Mouse (Mus musculus): Measurements from ENCODE around the gene Cfap70. TPM values are rescaled to one million over a fixed set of nuclear protein-coding genes. Genes with fewer than 3 reads are reported as not detected.
A peak's percentile ranks its signal among the peaks of the same experiment; 100 is the strongest.

Gene Cfap70
- 0.08 and 0.36 TPM in 2 replicates for polyA plus RNA-seq (2014; fragmentation: Nextera tagmentation; extraction: Ambion mirVana)

DNA sequence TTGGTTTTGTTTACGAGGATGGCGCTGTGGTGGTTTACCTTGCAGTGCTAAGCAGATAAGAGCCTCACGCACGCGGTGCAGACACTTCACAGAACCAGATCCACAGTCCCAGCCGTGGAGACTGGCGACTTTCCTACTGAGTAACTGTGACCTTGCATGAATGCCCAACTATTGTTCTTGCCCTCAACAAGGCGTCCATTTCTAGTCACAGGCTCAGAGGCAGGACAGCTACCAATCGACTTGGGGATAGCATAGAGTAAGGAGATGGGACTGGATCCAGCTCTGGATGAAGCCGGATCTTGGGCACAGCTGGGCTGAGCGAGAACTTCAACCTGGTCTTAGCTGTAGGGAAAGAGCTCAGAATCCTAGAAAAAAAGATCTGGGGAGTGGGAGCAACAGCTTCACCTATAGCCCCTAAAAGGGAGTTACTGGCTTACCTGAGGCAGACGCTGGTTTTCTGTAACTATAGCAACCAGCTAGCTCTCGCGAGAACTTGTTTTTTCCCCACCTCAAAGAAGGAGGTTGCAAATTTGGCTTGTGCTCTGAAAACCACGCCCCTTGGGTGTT lies at the start of gene Cfap70:
Gene Cfap70 (minus strand): TSS at position 462 of the 567 bp plus-strand sequence.
- ATAC-seq (replicated peaks; ENCODE audit: low FRiP score, low TSS enrichment, low read depth) (peak; percentile 64; the same call in 1 of the 2 replicates), DNase-seq (ENCODE audit: low spot score) (peak; percentile 82)
- 0 out of 2 replicates have a peak, but pooled peaks cover 3% of the 10 kb centered on the region for H3K4me1 ChIP-seq (replicated peaks; ENCODE audit: control insufficient read depth, insufficient read depth, low read length)
- 2% methylated on average over 15 of the region's 15 CpGs for WGBS
- peak within 1 kb of the TSS; percentile 42 for H3K4me3 ChIP-seq (ENCODE audit: low read depth, low read length)
- no peak within 1 kb of the TSS for H3K27ac ChIP-seq (ENCODE audit: low read depth)
- peaks cover 14% of the 10 kb centered on the region; the same call in 1 of the 2 replicates for H3K36me3 ChIP-seq (ENCODE audit: control insufficient read depth, insufficient read depth, low read length)
- H3K27me3 ChIP-seq (replicated peaks; ENCODE audit: control insufficient read depth, insufficient read depth, low read length), result no peaks in the 10 kb centered on the region
- peak within 1 kb of the TSS; percentile 78 for H3K4me2 ChIP-seq (ENCODE audit: low read length)
- H3K9ac ChIP-seq (ENCODE audit: low read length), result peak within 1 kb of the TSS; percentile 42
- no peaks in the 10 kb centered on the region for H3K9me3 ChIP-seq (ENCODE audit: control insufficient read depth, low read length)

DNA sequence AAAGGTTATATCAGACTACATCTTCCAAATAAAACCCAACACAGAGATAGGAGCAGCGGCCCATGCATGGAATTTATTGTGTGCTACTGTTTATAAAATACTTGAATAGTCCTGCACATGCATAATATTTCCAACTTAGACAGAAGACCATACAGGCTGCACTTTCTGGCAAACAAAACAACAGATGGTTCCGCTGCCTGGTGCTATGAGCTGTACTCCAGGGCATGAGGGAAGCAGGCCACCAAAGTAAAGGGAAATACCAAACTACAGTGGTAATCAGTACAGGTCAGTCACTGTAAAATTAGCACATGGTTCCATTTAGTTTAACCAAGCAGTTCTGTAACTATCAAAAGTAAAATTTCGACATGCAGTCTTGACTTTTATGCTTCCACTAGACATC lies 48.0 kb upstream of the Cfap70 start:
- Histone ChIP-seq H3K27ac (ENCODE audit: low read depth) (no peak overlapping the region), H3K4me3 (ENCODE audit: low read depth, low read length) (no peak overlapping the region), H3K36me3 (ENCODE audit: control insufficient read depth, insufficient read depth, low read length) (peaks cover 61% of the 10 kb centered on the region), H3K4me2 (ENCODE audit: low read length) (no peak overlapping the region), H3K9me3 (ENCODE audit: control insufficient read depth, low read length) (no peaks in the 10 kb centered on the region), H3K27me3 (replicated peaks; ENCODE audit: control insufficient read depth, insufficient read depth, low read length) (no peaks in the 10 kb centered on the region), H3K4me1 (replicated peaks; ENCODE audit: control insufficient read depth, insufficient read depth, low read length) (no peaks in the 10 kb centered on the region), H3K9ac (ENCODE audit: low read length) (no peak overlapping the region)
- ATAC-seq (replicated peaks; ENCODE audit: low FRiP score, low TSS enrichment, low read depth) (no peak), DNase-seq (ENCODE audit: low spot score) (no peak)
- WGBS, result 92% methylated on average over 3 of the region's 3 CpGs

DNA sequence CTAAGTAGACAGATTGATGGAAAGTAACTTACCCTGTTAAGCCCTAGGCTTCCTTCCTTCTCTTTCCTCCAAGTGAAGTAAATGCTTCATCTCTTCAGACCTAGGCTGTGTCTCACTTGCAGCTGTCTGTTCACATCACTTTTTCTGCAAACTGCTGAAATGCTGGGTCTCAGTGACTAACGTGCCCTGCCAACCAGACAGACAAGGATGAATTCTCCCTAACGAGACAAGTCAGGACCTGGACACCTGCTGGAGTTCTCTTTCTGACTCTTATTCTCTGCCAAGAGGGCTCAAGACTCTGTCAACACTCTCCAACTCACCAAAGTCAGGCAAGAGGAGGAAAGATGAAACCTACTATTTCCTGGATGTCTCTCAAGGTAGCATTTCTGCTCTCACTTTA lies 44.6 kb upstream of the Cfap70 start, which contains the start of gene Mss51:
Gene Mss51 (minus strand): TSS at position 299 of the 400 bp plus-strand sequence.
- Histone ChIP-seq H3K4me3 (ENCODE audit: low read depth, low read length) (no peak within 1 kb of the TSS), H3K4me2 (ENCODE audit: low read length) (no peak within 1 kb of the TSS), H3K4me1 (replicated peaks; ENCODE audit: control insufficient read depth, insufficient read depth, low read length) (no peaks in the 10 kb centered on the region), H3K9me3 (ENCODE audit: control insufficient read depth, low read length) (no peaks in the 10 kb centered on the region), H3K9ac (ENCODE audit: low read length) (no peak within 1 kb of the TSS), H3K27ac (ENCODE audit: low read depth) (no peak within 1 kb of the TSS), H3K27me3 (replicated peaks; ENCODE audit: control insufficient read depth, insufficient read depth, low read length) (no peaks in the 10 kb centered on the region), H3K36me3 (ENCODE audit: control insufficient read depth, insufficient read depth, low read length) (peaks cover 63% of the 10 kb centered on the region)
- ATAC-seq (replicated peaks; ENCODE audit: low FRiP score, low TSS enrichment, low read depth), result no peak
- DNase-seq (ENCODE audit: low spot score), result no peak
- WGBS, result 82% methylated on average over 2 of the region's 2 CpGs

DNA sequence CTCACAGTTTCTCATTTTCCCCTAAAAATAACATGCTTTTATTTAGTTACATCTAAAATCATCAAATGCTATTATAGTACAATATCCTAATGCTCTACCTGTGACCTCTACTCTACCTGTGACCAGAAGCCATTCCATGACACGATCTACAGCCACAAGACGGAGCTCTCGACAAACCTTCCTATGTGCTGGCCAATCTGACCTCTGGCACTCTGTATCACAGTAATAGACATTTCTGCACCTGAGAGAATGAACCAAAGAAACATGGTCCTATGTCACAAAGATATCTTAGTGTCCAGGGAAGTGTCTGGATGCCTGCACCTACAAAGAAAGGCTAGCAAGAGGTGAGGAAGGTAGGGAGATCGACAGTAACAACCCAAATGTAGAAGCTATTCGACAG lies 34.0 kb upstream of the Cfap70 start:
- H3K36me3 ChIP-seq (ENCODE audit: control insufficient read depth, insufficient read depth, low read length), result peaks cover 23% of the 10 kb centered on the region; the same call in 1 of the 2 replicates

GRCm38 (mm10) chr14:20482051-20482751 lies 30.2 kb upstream of the Cfap70 start:
- H3K36me3 ChIP-seq (ENCODE audit: control insufficient read depth, insufficient read depth, low read length), result peaks cover 19% of the 10 kb centered on the region; the same call in 1 of the 2 replicates
- no peak overlapping the region for H3K9ac ChIP-seq (ENCODE audit: low read length)
- H3K4me2 ChIP-seq (ENCODE audit: low read length), result no peak overlapping the region
- 0 out of 2 replicates have a peak, but pooled peaks cover under 1% of the 10 kb centered on the region for H3K4me1 ChIP-seq (replicated peaks; ENCODE audit: control insufficient read depth, insufficient read depth, low read length)
- DNase-seq (ENCODE audit: low spot score) (no peak), ATAC-seq (replicated peaks; ENCODE audit: low FRiP score, low TSS enrichment, low read depth) (no peak)
- no peak overlapping the region for H3K4me3 ChIP-seq (ENCODE audit: low read depth, low read length)
- H3K27me3 ChIP-seq (replicated peaks; ENCODE audit: control insufficient read depth, insufficient read depth, low read length), result no peaks in the 10 kb centered on the region
- H3K27ac ChIP-seq (ENCODE audit: low read depth), result no peak overlapping the region
- WGBS, result 84% methylated on average over 7 of the region's 7 CpGs
- no peaks in the 10 kb centered on the region for H3K9me3 ChIP-seq (ENCODE audit: control insufficient read depth, low read length)

More for the DNA sequence above, 34.0 kb upstream of the Cfap70 start:
- H3K27me3 ChIP-seq (replicated peaks; ENCODE audit: control insufficient read depth, insufficient read depth, low read length), result no peaks in the 10 kb centered on the region
- no peak overlapping the region for H3K27ac ChIP-seq (ENCODE audit: low read depth)
- no peak overlapping the region for H3K9ac ChIP-seq (ENCODE audit: low read length)
- H3K9me3 ChIP-seq (ENCODE audit: control insufficient read depth, low read length), result no peaks in the 10 kb centered on the region
- WGBS, result 95% methylated on average over 5 of the region's 5 CpGs
- ATAC-seq (replicated peaks; ENCODE audit: low FRiP score, low TSS enrichment, low read depth) (no peak), DNase-seq (ENCODE audit: low spot score) (no peak)
- H3K4me3 ChIP-seq (ENCODE audit: low read depth, low read length), result no peak overlapping the region
- H3K4me1 ChIP-seq (replicated peaks; ENCODE audit: control insufficient read depth, insufficient read depth, low read length), result no peaks in the 10 kb centered on the region
- H3K4me2 ChIP-seq (ENCODE audit: low read length), result no peak overlapping the region

DNA sequence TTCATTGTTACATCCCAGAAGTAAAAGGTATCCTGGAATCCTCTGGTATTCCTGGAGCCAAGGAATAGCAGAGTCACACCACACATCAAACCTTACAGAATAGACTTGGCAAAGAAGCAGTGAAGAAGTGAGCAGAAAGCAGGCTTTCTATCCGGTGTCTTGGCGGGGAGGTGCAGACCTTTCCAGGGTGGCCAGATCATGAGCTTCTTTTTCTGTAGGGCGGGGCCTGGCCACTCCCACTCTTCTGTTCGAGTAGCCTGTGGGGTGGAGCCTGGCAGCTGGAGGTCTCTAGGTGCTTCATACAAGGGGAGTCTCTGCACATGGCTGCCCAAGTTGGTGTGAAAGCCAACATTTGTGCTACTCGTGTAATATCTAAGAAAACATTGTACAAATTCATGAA lies 29.2 kb upstream of the Cfap70 start:
- H3K4me3 ChIP-seq (ENCODE audit: low read depth, low read length), result no peak overlapping the region
- H3K9me3 ChIP-seq (ENCODE audit: control insufficient read depth, low read length), result no peaks in the 10 kb centered on the region
- H3K27me3 ChIP-seq (replicated peaks; ENCODE audit: control insufficient read depth, insufficient read depth, low read length), result no peaks in the 10 kb centered on the region
- ATAC-seq (replicated peaks; ENCODE audit: low FRiP score, low TSS enrichment, low read depth) (no peak), DNase-seq (ENCODE audit: low spot score) (no peak)
- 0 out of 2 replicates have a peak, but pooled peaks cover 3% of the 10 kb centered on the region for H3K4me1 ChIP-seq (replicated peaks; ENCODE audit: control insufficient read depth, insufficient read depth, low read length)
- no peak overlapping the region for H3K4me2 ChIP-seq (ENCODE audit: low read length)
- H3K9ac ChIP-seq (ENCODE audit: low read length), result no peak overlapping the region
- no peak overlapping the region for H3K27ac ChIP-seq (ENCODE audit: low read depth)
- 24% methylated on average over 5 of the region's 5 CpGs for WGBS
- peaks cover 13% of the 10 kb centered on the region; the same call in 1 of the 2 replicates for H3K36me3 ChIP-seq (ENCODE audit: control insufficient read depth, insufficient read depth, low read length)

DNA sequence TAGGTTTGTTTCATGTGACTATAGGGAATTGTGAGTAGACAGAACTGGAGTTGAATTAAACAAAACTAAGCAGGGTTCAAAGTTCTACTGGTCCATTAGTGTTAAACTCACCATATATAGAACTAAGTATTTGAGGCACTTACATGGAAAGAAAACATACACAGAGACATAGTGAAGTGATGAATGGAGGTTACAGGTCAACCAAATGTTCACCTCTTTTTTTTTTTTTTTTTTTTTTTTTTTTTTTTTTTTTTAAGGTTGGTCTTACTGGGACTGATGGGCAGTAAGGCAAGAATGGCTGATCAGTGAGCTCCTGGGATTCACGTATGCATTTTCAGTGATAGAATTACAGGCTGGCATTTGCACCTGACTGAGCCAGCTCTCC lies 28.2 kb upstream of the Cfap70 start:
- H3K4me2 ChIP-seq (ENCODE audit: low read length), result peak overlapping the region; percentile 81
- 0 out of 2 replicates have a peak, but pooled peaks cover 3% of the 10 kb centered on the region for H3K4me1 ChIP-seq (replicated peaks; ENCODE audit: control insufficient read depth, insufficient read depth, low read length)
- DNase-seq (ENCODE audit: low spot score), result no peak
- no peaks in the 10 kb centered on the region for H3K27me3 ChIP-seq (replicated peaks; ENCODE audit: control insufficient read depth, insufficient read depth, low read length)
- peak overlapping the region; percentile 69; the same call in 1 of the 2 replicates for H3K9ac ChIP-seq (ENCODE audit: low read length)
- no peak; the same call in 1 of the 2 replicates for ATAC-seq (replicated peaks; ENCODE audit: low FRiP score, low TSS enrichment, low read depth)
- no peaks in the 10 kb centered on the region for H3K9me3 ChIP-seq (ENCODE audit: control insufficient read depth, low read length)
- peak overlapping the region; percentile 65 for H3K4me3 ChIP-seq (ENCODE audit: low read depth, low read length)
- WGBS, result 61% methylated on average over 1 of the region's 1 CpGs
- peaks cover 13% of the 10 kb centered on the region; the same call in 1 of the 2 replicates for H3K36me3 ChIP-seq (ENCODE audit: control insufficient read depth, insufficient read depth, low read length)
- no peak overlapping the region for H3K27ac ChIP-seq (ENCODE audit: low read depth)

- no peaks in the 10 kb centered on the region for H3K27me3 ChIP-seq (replicated peaks; ENCODE audit: control insufficient read depth, insufficient read depth, low read length)
- no peaks in the 10 kb centered on the region for H3K9me3 ChIP-seq (ENCODE audit: control insufficient read depth, low read length)
- H3K4me1 ChIP-seq (replicated peaks; ENCODE audit: control insufficient read depth, insufficient read depth, low read length), result 0 out of 2 replicates have a peak, but pooled peaks cover 3% of the 10 kb centered on the region
- H3K9ac ChIP-seq (ENCODE audit: low read length), result peak within 1 kb of the TSS; percentile 69
- peak within 1 kb of the TSS; percentile 65 for H3K4me3 ChIP-seq (ENCODE audit: low read depth, low read length)
- ATAC-seq (replicated peaks; ENCODE audit: low FRiP score, low TSS enrichment, low read depth) (peak; percentile 91), DNase-seq (ENCODE audit: low spot score) (peak; percentile 90)
- under 1% methylated on average over 48 of the region's 48 CpGs for WGBS
- peaks cover 7% of the 10 kb centered on the region; the same call in 1 of the 2 replicates for H3K36me3 ChIP-seq (ENCODE audit: control insufficient read depth, insufficient read depth, low read length)
- H3K27ac ChIP-seq (ENCODE audit: low read depth), result peak within 1 kb of the TSS; percentile 60
- peak within 1 kb of the TSS; percentile 81 for H3K4me2 ChIP-seq (ENCODE audit: low read length)
These were observed 27.5 kb upstream of the Cfap70 start, which contains the start of gene Anxa7 for GRCm38 (mm10) chr14:20479291-20480194. Gene Anxa7, minus strand, starts transcription at chr14:20480133.
